Mouse (Mus musculus): ENCODE data around the gene Rab44.

DNA sequence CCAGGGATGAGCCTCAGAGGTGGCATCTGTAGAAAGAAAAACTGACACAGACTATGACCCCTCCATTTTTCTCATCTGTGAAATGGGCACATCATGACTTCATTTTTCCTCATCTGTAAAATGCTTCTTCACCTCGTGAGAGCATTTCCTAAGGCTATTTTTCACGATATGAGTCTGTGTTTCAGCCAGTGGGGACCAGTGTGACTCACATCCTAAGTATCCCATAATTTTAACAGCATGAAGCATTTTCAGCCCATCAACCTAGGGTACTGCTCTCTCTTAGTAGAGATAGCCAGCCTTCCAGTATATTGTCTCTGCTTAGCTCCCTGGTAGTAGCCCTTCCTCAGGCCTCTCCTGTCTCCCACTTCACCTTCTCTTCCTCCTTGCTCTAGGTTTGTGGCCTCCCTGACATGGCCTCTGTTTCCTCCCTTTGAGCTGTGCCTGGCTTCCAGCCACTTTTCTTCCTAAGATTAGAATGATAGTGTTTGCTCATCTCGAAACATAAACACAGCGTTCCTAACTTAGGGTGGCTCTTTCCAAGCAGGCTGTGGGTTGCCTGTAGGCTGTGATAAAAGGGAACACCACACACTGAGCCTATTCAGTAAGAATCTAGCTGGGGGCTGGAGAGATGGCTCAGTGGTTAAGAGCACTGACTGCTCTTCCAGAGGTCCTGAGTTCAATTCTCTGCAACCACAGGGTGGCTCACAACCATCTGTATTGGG, 66.6 kb downstream of the Rab44 start:
- TF ChIP-seq CTCF (IDR thresholded peaks at IDR 0.05; ENCODE audit: control insufficient read depth, insufficient read depth, insufficient read length), result no peak
- no peak for TF ChIP-seq MYOD1 (IDR thresholded peaks at IDR 0.05; ENCODE audit: control insufficient read depth, insufficient read length, low read depth)

Measured in C2C12 (cell line).